Mouse (Mus musculus): ENCODE measurements around the gene Pparg.

The Pparg gene

DNA sequence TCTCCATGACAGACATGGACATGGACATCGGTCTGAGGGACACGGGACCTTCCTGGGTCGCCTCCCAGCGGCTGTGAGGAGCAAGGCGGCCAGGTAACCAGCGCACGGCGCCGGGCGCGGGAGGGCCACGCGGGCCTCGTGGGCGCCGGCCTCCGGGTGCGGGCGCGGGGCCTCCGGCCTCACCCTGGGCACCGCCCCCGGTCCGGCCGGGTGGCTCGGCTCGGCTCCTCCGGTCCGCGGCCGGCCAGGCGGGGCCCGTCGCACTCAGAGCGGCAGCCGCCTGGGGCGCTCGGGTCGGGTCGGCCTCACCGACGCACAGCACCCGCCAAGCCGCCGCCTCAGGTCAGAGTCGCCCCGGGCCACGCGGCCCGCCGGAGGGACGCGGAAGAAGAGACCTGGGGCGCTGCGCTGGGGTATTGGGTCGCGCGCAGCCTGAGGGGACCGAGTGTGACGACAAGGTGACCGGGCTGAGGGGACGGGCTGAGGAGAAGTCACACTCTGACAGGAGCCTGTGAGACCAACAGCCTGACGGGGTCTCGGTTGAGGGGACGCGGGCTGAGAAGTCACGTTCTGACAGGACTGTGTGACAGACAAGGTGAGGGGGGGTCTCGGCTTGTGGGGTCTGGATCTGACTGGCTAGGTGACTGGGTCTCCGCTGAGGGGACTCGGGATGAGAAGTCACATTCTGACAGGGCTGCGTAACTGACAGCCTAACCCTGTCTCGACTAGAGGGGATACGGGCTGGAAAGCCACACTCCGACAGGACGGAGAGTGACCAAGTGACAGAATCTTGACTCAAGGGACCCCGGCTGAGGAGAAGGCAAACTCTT lies at the start of gene Pparg:
Gene Pparg (plus strand): TSS at position 176 of the 830 bp plus-strand sequence.
- peak; percentile 62 for DNase-seq (ENCODE audit: inconsistent ontology term)

DNA sequence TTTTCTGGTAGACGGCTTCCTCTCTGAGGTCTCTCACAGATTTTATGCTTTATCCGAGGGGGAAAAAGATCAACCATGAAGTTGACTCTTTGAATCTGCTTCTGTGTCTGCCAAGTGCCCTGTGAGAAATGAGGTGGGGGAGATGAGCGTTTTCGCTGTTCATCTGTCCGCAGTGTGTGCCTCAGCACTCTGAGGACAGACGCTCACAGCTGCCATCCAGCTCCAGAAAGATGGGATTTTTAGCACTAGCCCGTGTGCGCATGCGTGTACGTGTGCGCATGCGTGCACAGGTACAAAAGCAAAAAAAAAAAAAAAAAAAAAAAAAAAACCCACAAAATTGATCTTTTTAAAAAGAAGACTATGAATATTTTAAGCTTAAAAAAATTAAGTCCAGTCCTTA lies 48.0 kb upstream of the Pparg start:
- DNase-seq (ENCODE audit: inconsistent ontology term): no peak

DNA sequence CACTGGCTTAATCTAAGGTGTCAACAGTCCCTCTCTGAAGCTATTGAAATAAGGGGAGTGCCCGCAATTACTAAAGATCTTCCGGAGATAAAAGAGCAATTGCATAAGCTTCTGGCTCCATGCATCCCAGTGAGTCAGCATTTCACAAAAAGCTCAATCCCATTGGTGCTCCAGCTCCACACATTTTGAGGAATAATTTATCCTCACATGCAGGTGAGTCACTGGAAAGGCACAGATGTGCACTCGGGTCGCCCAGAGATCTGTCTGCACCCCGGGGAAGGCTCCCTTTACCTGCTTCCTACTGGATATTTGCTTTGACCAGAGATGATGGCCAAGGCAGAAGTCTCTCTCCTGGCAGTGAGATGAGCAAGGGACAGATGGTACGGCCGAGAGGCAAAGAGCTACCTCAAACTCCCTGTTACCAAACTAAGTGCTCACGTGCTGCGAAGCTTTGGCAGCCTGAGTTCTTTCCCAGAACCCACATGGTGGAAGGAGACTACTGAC lies 47.5 kb upstream of the Pparg start:
- no peak for DNase-seq (ENCODE audit: inconsistent ontology term)

DNA sequence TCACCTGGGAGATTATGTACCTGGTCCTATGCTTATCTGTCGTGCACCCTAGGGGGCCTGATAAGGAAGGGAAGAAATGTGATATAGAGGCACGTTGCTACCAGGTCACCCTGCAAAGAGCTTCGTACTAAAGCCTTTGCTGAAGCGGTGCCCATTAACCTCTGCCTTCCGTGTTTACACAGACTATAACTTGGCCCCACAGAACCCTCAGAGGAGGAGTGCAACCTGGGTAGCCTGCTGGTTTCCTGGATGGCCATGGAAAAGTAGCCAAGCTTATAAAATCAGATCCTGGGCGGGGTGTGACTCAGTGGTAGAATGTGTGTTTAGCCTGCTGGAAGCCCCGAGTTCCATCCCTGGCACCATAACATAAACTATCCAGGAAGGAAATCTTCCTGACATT lies 46.8 kb upstream of the Pparg start:
- DNase-seq (ENCODE audit: inconsistent ontology term): no peak

DNA sequence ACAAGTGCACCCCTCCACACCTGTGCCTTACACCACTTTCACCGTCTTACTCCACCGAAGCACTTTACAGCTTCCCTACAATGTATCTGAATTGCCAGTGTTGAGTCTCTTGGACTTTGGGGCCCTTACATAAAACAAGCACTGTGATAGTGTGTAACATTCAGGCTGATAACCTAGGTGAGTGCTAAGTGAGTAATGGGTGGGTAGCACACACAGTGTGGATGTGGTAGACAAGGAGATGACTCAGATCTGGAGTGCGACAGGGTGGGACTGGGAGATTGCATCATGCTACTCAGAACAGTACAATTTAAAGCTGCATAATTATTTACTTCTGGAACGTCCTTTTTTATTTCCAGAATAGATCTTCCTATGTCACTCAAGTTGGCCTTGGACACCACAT lies 45.0 kb upstream of the Pparg start:
- DNase-seq (ENCODE audit: inconsistent ontology term): no peak

DNA sequence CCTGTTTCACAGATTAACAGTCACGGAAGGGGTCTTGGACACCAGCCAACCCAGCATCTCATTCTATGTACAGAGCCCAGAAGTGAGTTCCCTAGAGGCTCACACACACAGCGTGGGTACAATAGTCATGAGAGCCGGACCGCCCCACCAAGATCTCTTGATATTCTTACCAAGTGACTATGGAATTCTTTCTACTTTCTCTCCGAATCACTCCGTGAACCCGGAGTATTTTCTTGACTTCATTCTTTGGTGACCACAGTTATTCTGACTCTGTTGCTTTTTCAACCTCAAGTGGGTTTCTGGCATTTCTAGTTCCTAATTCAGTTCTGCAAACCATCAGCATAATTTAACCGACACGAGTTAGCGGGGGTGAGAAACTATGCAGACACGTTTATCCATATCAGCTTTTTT lies 43.9 kb upstream of the Pparg start:
- peak; percentile 39 for DNase-seq (ENCODE audit: inconsistent ontology term)

DNA sequence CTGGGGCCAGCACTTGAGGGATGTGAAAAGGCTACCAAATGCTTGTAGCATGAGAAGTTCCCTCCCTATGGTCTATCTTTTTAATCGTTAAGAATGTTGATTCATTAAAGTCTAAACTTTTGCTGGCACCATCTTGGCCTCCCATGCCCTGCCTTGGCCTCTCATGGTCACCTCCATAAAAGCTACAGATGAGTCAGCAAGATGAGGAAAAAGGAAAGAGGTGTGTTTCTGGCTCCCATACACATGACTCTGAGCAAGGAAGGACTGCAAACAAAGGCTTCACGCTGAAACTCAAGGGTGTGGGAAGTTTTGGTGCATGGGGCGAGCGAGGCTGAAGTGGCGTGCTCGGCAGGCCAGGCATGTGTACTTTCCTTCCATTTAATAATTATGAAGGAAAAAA lies 41.9 kb upstream of the Pparg start:
- DNase-seq (ENCODE audit: inconsistent ontology term): peak; percentile 63

DNA sequence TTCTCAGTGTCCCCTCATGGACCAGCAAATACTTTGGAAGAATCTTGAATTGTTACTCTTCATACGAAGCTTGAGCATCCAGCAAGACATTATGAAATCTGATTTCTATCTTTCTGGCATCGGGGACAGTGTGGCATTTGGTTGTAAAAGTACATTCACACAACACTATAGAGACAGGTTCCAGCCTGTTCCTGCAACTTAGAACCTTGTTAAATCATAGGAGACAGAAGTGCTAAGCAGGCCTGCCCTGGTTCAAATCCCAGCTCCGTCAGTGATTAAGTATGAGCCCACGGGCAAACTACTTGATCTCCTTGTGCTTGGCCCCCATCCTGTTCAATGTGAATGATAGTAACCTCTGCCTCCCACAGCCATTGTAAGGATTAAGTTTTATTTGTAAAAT lies 41.1 kb upstream of the Pparg start:
- no peak for DNase-seq (ENCODE audit: inconsistent ontology term)

DNA sequence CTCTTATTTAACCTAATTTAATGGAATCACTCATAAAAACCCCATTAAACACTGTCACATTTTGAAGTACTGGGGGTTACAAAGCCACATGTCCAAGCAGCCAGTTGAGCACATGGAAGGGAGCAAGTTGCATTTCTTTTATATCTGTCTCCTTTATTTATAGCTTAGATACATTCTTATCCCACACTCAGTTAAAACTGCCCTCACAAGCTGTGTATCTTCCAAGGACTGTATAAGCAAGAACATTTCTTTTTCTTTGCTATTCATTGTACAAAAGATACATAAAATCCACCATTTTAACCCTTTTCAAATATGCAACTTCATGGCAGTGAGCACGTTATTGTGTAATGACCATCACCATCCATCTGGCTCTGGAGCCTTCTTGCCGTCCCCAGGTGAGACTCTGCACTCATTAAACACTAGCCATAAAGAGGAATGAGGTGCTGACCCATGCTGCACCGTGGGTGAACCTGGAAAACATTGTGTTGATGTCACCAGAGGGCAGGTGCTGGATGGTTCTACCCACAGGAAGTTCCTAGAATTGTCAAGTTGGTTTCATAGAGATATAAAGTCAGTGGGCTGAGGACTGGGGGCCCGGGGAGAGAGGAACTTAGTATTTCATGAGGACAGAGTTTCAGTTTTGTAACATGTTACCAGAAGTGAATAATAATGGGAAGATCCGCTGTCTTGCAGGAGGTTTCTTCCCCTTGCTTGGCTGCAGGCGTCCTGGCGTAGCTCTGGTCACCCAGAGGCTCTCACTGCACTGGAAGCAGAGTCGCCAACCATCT lies 39.6 kb upstream of the Pparg start:
- no peak for DNase-seq (ENCODE audit: inconsistent ontology term)

DNA sequence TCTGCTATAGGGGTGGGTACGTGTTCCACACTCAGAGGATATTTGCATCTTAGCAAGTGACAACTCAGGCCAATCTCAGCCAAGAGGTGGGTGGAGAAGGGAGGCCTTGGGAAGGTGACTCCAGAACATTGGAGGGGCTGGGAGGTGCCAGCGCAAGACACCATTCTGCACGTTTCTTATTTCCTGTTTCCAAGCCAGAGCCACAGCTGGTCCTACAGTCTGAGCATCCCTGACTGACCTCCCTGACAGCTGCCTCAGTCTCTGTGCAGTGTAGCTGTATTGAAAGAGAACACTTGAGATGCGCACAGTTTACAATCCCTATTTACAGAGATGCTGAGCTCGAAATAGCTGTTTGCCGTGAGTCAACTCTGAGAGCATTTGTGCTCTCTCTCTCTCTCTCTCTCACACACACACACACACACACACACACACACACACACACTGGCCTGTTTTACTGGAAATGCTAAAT lies 38.8 kb upstream of the Pparg start:
- no peak for DNase-seq (ENCODE audit: inconsistent ontology term)

DNA sequence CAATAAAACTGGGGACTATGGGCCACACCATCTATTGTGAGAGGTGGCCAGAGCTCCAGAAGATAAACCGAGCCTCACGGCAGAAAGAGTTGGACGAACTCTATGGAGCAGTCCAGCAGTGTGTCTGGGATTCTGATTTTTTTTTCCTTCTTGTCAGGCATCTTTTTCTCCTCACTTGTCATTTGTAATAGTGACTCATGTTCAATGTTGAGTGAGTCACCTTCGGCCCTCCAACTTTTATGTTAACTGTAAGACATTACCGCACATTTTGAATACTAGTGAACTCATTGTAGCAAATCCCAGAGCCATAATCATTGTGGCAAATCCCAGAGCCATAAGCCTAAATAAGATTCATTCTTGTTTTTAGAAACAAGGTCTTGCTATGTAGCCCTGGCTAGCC lies 37.8 kb upstream of the Pparg start:
- no peak for DNase-seq (ENCODE audit: inconsistent ontology term)

DNA sequence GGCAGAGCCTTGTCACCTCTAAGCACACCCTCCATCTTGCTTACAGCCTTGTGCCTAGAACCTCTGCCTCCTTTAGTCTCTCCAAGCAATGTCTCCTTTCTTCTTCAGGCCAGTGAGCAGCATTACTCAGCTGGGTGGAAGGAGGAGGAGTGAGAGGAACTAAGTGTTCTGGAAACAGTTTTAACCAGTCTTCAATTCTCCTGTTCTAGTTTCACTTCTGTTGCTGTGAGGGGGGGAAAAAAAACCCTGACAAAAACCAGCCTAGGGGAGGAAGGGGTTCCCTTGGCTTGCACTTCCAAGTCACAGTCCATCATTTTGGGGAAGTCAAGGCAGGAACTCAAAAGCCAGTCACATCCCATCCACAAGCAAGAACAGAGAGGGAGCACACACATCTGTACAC lies 29.8 kb upstream of the Pparg start:
- no peak for DNase-seq (ENCODE audit: inconsistent ontology term)

DNA sequence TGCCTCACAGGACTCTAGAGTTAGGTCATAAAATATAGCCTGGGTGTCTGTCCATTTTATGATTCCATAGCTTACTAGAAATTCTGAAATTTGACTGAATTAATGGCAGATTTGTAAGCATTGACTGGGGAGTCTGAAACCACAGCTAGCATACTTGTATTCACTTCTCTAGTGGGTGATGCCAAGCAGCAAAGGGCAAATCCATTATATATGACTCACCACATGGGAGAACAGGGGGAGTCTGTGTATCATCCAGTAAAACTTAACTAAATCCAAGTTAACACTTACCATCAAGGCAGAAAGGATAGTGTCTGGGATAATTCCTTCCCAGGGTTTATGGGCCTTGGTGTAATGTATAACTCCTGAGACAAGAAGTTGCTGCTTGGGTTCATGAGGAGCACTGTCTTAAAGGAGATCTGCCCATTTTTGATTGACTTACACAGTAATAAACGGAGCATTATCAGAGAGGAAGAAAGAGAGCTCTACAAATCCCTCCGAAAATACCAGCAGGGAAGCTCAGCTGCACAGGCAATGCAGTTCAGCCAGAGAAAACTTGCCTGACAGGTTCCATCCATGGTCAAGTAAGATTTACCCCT lies 27.6 kb upstream of the Pparg start:
- DNase-seq (ENCODE audit: inconsistent ontology term): no peak

DNA sequence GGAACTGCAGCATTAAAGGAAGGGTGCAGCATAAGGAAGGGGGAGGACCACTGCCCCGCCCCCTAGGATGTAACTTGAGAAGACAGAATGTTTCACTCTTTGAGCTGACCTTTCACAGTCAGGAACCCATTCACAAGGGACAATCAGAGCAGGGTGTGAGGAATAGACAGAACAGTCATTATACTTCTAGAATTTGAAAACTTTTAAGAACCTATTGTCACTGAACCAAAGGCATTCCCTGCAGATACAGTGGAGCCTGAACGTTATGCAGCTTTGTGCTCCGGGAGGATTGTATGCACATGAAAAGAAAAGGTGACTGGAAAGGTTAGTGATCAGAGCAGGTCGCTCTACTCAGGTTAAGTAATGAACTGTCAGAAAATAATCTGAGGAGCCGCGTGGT lies 25.2 kb upstream of the Pparg start:
- no peak for DNase-seq (ENCODE audit: inconsistent ontology term)

DNA sequence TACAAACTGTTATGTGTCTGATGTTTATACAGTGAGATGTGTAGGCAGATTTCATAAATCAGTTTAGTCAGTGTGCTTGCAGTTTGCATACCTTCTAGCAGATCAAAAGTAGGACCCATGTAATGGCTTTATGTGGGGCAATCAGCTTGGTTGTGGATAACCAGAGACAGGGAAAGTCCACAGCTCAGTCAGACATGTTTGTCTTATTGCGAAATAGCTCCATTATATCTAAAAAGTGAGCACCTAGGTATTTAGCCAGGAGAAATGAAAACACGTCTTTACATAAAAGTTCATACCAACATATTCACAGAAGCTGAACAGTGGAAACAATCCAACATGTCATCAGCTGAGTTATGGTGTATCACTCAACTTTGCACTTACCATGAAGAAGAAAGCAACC lies 20.7 kb upstream of the Pparg start:
- no peak for DNase-seq (ENCODE audit: inconsistent ontology term)

DNA sequence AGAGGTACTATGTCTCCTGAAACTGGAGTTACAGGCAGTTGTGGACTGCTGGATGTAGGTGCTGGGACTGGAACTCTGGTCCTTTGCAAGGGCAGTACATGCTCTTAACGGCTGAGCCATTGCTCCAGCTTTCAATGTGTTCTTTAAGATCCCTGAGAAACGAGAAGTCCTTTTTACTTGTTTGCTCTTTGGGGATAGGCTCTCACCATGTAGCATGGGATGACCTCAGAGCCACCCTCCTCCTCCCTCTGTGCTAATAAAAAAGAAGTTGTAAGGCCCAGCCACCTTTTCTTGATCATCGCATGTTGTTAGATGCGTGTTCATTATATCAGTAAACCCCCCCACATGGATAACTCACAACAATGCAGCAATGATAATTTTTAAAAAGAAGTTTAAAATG lies 17.7 kb upstream of the Pparg start:
- DNase-seq (ENCODE audit: inconsistent ontology term): no peak

DNA sequence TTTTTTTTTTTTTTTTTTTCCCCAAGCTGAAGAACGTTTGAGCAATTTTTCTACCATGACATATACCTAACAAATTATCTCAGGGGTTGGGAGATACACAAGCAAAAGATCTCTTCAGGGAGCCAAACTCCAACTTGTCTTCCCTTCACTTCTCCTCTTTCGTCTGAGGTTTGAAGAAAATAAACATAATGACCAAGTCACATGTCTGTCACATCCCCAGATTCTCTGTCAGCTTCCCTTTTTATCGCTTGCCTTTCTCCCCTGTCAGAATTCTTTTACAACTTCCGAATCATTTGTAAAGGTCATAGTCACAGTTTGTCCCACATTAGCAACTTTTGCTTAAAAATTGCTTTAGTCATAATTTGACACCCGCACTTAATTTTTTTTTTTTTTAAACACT lies 17.2 kb upstream of the Pparg start:
- no peak for DNase-seq (ENCODE audit: inconsistent ontology term)

DNA sequence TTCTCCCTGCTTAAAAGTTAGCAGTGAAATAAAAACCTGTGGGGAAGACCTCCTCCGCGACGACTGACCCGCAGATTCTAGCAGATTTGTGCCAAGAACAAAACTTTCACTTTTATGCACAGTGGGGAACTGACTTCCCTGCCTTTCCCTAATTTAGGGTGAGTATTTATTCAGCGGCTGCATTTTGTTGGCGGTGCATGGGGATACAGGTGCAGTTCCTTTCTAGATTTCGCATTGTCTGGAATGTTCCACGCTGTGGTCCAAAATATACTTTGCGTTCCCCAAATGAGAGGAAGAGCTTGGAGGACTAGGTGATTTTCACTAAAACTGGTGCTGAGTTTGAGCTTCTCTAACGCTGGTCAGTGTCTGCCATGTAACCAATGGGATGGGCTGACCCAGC lies 16.6 kb upstream of the Pparg start:
- no peak for DNase-seq (ENCODE audit: inconsistent ontology term)

DNA sequence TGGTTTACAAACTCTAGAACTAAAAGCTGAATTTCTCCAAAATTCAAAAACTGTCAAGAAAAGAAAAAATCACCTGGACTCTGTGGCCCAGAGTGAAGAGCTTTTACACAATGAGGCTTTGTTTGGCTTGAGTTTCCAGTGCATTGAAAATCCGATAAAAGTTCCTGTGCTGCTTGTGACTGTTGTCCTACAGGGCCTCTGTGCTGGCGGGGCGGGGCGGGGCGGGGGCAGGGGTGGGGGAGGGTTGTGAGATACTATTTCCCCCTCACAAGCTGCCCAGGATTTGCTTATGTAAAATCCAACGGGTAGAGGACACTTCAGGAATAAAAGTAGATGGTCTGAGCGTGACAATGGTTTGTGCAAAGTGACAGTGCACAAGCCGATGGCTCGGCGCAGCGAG lies 16.2 kb upstream of the Pparg start:
- no peak for DNase-seq (ENCODE audit: inconsistent ontology term)

DNA sequence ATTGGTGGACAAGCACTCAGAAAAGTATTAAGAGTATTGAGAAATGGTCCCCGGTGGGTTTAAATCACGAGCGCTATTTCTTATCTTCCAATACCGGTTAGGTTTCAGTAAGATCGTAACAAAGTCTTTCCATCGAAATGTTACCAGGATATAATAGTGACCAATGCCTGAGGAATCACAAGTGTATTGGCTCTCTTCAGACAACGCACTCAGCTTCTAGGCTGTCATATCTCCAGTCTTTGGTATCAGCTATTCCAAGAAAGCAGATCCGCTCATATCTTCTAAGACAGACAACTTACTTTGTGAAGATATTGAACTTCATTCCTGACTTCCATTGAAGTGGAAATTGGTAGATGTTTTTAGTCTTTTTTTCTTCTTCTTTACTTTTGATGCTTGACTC lies 15.7 kb upstream of the Pparg start:
- DNase-seq (ENCODE audit: inconsistent ontology term): no peak

DNA sequence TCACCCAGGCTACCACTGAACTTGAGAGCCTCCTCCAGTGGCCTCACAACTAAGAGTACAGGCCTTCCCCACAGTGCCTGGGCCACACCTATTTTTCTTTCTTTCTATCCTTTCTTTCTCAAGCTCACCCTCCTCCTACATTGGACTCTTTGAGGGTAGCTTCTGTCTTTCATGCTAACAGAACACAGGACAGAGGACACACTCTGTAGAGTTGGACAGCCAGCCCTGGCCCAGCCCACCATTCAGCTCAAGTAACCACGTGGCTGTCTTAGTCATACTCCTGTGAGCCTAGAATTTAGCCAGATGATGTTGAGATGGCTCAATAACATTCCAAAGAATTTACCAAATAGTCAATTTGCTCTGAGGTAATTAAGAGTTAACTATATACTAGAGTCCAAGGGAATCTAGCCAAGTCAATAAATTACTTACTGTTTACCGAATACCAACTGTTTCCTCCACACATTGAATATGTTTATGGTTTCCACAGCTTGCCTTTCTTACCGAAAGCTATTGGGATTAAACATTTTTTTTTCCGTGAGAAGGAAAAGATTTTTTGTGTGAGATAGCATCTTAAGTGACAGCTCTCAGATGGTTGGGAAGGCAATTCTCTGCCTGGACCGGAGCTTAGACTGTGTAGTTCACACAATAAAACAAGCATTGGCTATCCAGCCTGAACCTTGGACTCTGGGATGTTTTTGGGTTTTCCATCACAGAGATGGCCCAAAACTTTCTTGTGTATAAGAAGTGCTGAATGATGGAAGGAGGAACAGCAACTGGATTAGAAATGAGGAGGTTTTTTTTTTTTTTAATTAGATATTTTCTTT lies 10.9 kb upstream of the Pparg start:
- peak; percentile 21 for DNase-seq (ENCODE audit: inconsistent ontology term)
